Mouse (Mus musculus): ENCODE data around the gene Efhc1.
A peak's percentile ranks its signal among the peaks of the same experiment; 100 is the strongest.

Gene Efhc1

GRCm38 (mm10) chr1:20984103-20984502, 32.7 kb downstream of the Efhc1 start:
- no peak for DNase-seq (ENCODE audit: low read depth, low spot score)

GRCm38 (mm10) chr1:20984582-20984981, 33.2 kb downstream of the Efhc1 start:
- peak; percentile 19 for DNase-seq (ENCODE audit: low read depth, low spot score)
- no peaks in the 10 kb centered on the region for H3K27me3 ChIP-seq (ENCODE audit: control insufficient read depth, insufficient read depth, low read length, poor library complexity, severe bottlenecking)
- H3K36me3 ChIP-seq (ENCODE audit: control insufficient read depth, insufficient read depth, low read length, poor library complexity, severe bottlenecking) = no peaks in the 10 kb centered on the region

More at GRCm38 (mm10) chr1:20984103-20984502, 32.7 kb downstream of the Efhc1 start:
- no peaks in the 10 kb centered on the region for H3K36me3 ChIP-seq (ENCODE audit: control insufficient read depth, insufficient read depth, low read length, poor library complexity, severe bottlenecking)
- no peaks in the 10 kb centered on the region for H3K27me3 ChIP-seq (ENCODE audit: control insufficient read depth, insufficient read depth, low read length, poor library complexity, severe bottlenecking)

DNA sequence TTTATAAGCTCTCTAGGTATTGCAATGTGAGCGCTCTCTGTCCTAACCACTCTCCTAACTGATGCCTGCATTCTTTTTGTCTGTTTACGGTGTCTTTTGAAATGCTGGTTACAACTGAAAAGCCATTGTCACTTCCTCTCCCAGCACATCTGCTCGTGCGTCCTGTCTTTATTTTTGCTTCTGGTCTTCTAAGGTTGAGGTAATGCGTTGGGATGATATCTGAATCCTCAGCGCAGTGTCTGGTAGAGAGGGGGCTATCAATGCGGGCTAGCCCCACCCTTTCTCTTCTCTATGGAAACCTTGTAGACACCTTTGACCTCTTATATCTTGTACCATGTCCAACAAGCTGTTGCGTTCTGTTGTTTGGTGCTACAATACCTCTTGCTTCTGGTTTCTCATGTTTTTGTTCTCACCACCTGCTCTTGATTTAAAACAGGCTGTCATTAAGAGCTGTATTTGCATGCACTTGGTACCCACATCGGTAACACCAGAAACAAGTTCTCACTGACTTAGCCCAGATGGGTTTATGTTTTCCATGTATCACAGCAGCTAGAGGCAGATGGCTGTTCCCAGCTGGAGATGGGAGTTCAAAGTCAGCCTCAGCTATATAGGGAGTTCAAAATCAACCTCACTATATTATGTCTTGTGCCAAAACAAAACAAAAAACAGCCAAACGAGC, 35.1 kb downstream of the Efhc1 start:
- peak; percentile 19 for DNase-seq (ENCODE audit: low read depth, low spot score)
- H3K27me3 ChIP-seq (ENCODE audit: control insufficient read depth, insufficient read depth, low read length, poor library complexity, severe bottlenecking) = no peaks in the 10 kb centered on the region
- H3K36me3 ChIP-seq (ENCODE audit: control insufficient read depth, insufficient read depth, low read length, poor library complexity, severe bottlenecking) = no peaks in the 10 kb centered on the region

- no peaks in the 10 kb centered on the region for H3K27me3 ChIP-seq (ENCODE audit: control insufficient read depth, insufficient read depth, low read length, poor library complexity, severe bottlenecking)
- H3K36me3 ChIP-seq (ENCODE audit: control insufficient read depth, insufficient read depth, low read length, poor library complexity, severe bottlenecking) = no peaks in the 10 kb centered on the region
- no peak for DNase-seq (ENCODE audit: low read depth, low spot score)
These were observed 38.1 kb downstream of the Efhc1 start for GRCm38 (mm10) chr1:20989461-20990083.

DNA sequence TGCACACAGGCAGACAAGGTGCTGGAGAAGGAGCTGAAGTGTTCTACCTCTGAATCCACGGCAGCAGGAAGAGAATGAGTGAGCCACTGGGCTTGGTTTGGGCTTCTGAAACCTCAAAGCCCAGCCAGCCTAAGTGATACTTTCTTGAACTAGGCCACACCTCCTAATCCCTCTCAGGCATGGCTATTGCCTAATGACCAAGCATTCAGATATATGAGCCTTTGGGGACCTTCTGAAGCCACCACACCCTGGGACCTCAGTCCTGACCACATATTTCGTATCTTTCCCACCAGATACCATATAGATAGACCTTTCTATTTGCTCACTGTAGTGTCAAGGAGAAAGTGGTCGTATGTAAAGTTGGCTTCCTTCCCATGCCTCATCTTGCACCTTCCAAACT, 42.3 kb downstream of the Efhc1 start:
- Histone ChIP-seq H3K36me3 (ENCODE audit: control insufficient read depth, insufficient read depth, low read length, poor library complexity, severe bottlenecking) (no peaks in the 10 kb centered on the region), H3K27me3 (ENCODE audit: control insufficient read depth, insufficient read depth, low read length, poor library complexity, severe bottlenecking) (no peaks in the 10 kb centered on the region)
- no peak for DNase-seq (ENCODE audit: low read depth, low spot score)

GRCm38 (mm10) chr1:20994338-20994737, 42.9 kb downstream of the Efhc1 start:
- no peaks in the 10 kb centered on the region for H3K27me3 ChIP-seq (ENCODE audit: control insufficient read depth, insufficient read depth, low read length, poor library complexity, severe bottlenecking)
- DNase-seq (ENCODE audit: low read depth, low spot score) = no peak
- H3K36me3 ChIP-seq (ENCODE audit: control insufficient read depth, insufficient read depth, low read length, poor library complexity, severe bottlenecking) = no peaks in the 10 kb centered on the region

- Histone ChIP-seq H3K36me3 (ENCODE audit: control insufficient read depth, insufficient read depth, low read length, poor library complexity, severe bottlenecking) (no peaks in the 10 kb centered on the region), H3K27me3 (ENCODE audit: control insufficient read depth, insufficient read depth, low read length, poor library complexity, severe bottlenecking) (no peaks in the 10 kb centered on the region)
- DNase-seq (ENCODE audit: low read depth, low spot score) = peak; percentile 25
These were observed 44.0 kb downstream of the Efhc1 start for GRCm38 (mm10) chr1:20995331-20995986.

- Histone ChIP-seq H3K36me3 (ENCODE audit: control insufficient read depth, insufficient read depth, low read length, poor library complexity, severe bottlenecking) (no peaks in the 10 kb centered on the region), H3K27me3 (ENCODE audit: control insufficient read depth, insufficient read depth, low read length, poor library complexity, severe bottlenecking) (no peaks in the 10 kb centered on the region)
- DNase-seq (ENCODE audit: low read depth, low spot score) = no peak
These were observed 45.3 kb downstream of the Efhc1 start for GRCm38 (mm10) chr1:20996603-20997327.

DNA sequence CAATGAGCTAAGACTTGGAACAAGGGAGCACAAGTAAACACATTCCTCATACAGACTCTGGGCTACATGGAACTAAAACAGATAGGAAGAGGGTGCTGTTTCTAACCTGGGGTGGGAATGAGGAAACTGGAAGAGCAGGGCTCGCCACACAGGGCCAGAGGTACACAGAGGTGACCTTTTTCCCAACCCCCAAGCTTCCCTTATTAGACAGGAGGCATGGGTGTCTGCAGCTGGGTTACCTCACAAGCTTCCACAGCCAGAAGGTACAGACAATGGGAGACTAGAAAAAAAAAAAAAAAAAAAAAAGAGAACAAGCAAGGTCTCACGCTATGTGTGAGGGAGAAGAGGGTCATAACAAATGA, 45.9 kb downstream of the Efhc1 start:
- Histone ChIP-seq H3K36me3 (ENCODE audit: control insufficient read depth, insufficient read depth, low read length, poor library complexity, severe bottlenecking) (no peaks in the 10 kb centered on the region), H3K27me3 (ENCODE audit: control insufficient read depth, insufficient read depth, low read length, poor library complexity, severe bottlenecking) (no peaks in the 10 kb centered on the region)
- no peak for DNase-seq (ENCODE audit: low read depth, low spot score)

DNA sequence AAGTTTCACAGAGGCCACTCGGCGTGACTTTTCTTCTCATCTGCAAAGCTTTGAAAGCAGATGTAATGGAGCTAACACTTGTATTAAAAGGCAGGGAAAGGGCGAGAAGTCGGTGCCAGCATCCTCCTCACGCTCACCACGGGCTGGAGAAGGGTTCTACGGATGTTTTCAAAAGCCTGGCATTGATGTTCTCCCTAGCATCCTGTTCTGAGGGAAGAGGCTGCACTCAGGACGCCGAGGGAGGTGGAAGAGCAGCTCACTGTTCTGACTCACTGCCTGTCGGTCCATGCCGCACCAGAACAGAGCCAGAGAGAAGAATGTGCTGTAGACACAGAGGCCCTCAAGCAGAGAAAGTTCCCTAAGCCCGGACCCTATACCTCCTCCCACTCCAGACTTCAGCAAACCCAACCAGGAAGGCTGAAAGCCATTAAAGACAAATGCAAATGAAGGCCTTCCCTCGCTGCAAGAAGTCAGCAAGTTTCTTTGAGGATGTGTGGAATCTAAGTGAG, 46.5 kb downstream of the Efhc1 start:
- DNase-seq (ENCODE audit: low read depth, low spot score) = no peak
- Histone ChIP-seq H3K36me3 (ENCODE audit: control insufficient read depth, insufficient read depth, low read length, poor library complexity, severe bottlenecking) (no peaks in the 10 kb centered on the region; the same call in 1 of the 2 replicates), H3K27me3 (ENCODE audit: control insufficient read depth, insufficient read depth, low read length, poor library complexity, severe bottlenecking) (no peaks in the 10 kb centered on the region)

GRCm38 (mm10) chr1:21002246-21003142, 51.1 kb downstream of the Efhc1 start:
- H3K27me3 ChIP-seq (ENCODE audit: control insufficient read depth, insufficient read depth, low read length, poor library complexity, severe bottlenecking) = no peaks in the 10 kb centered on the region
- no peaks in the 10 kb centered on the region; the same call in none of the 2 replicates for H3K36me3 ChIP-seq (ENCODE audit: control insufficient read depth, insufficient read depth, low read length, poor library complexity, severe bottlenecking)
- DNase-seq (ENCODE audit: low read depth, low spot score) = no peak

GRCm38 (mm10) chr1:21004596-21004995, 53.2 kb downstream of the Efhc1 start:
- DNase-seq (ENCODE audit: low read depth, low spot score) = no peak
- no peaks in the 10 kb centered on the region for H3K27me3 ChIP-seq (ENCODE audit: control insufficient read depth, insufficient read depth, low read length, poor library complexity, severe bottlenecking)
- no peaks in the 10 kb centered on the region; the same call in none of the 2 replicates for H3K36me3 ChIP-seq (ENCODE audit: control insufficient read depth, insufficient read depth, low read length, poor library complexity, severe bottlenecking)

- H3K36me3 ChIP-seq (ENCODE audit: control insufficient read depth, insufficient read depth, low read length, poor library complexity, severe bottlenecking) = peaks cover 3% of the 10 kb centered on the region
- no peaks in the 10 kb centered on the region for H3K27me3 ChIP-seq (ENCODE audit: control insufficient read depth, insufficient read depth, low read length, poor library complexity, severe bottlenecking)
- DNase-seq (ENCODE audit: low read depth, low spot score) = no peak
These were observed 55.3 kb downstream of the Efhc1 start for GRCm38 (mm10) chr1:21006775-21007174.
